Mouse (Mus musculus): ENCODE results near the gene Fkrp. TPM values are rescaled to one million over a fixed set of nuclear protein-coding genes. Genes with fewer than 3 reads are reported as not detected.

The Fkrp gene
- polyA plus RNA-seq, 1 experiment from 2014 or later: 30.5 TPM

GRCm38 (mm10) chr7:16843441-16844171 is 27.1 kb upstream of the Fkrp start:
- 2% methylated on average over 33 of the region's 33 CpGs for WGBS
- Histone ChIP-seq H3K9ac (peak overlapping the region; percentile 78), H3K4me1 (peaks cover 33% of the 10 kb centered on the region), H3K4me3 (replicated peaks) (peak overlapping the region; percentile 63), H3K27ac (peak overlapping the region; percentile 47), H3K36me3 (replicated peaks) (peaks cover 30% of the 10 kb centered on the region), H3K27me3 (0 out of 2 replicates have a peak, but pooled peaks cover 5% of the 10 kb centered on the region), H3K4me2 (peak overlapping the region; percentile 89), H3K9me3 (no peaks in the 10 kb centered on the region)
- no peak for ATAC-seq (ENCODE audit: low FRiP score)

- Histone ChIP-seq H3K9ac (peak within 1 kb of the TSS; percentile 78), H3K4me1 (peaks cover 32% of the 10 kb centered on the region), H3K9me3 (no peaks in the 10 kb centered on the region), H3K4me3 (replicated peaks) (peak within 1 kb of the TSS; percentile 63), H3K4me2 (peak within 1 kb of the TSS; percentile 89), H3K27ac (peak within 1 kb of the TSS; percentile 47), H3K36me3 (replicated peaks) (peaks cover 40% of the 10 kb centered on the region), H3K27me3 (0 out of 2 replicates have a peak, but pooled peaks cover 5% of the 10 kb centered on the region)
- under 1% methylated on average over 31 of the region's 32 CpGs for WGBS
- peak; percentile 92 for ATAC-seq (ENCODE audit: low FRiP score)
Measured at GRCm38 (mm10) chr7:16842645-16843063, 26.1 kb upstream of the Fkrp start, which contains the start of gene Prkd2. Gene Prkd2, plus strand, starts transcription at chr7:16842902.

- 0 out of 2 replicates have a peak, but pooled peaks cover 5% of the 10 kb centered on the region for H3K27me3 ChIP-seq
- peaks cover 48% of the 10 kb centered on the region for H3K36me3 ChIP-seq (replicated peaks)
- 49% methylated on average over 11 of the region's 11 CpGs for WGBS
- no peaks in the 10 kb centered on the region for H3K9me3 ChIP-seq
- H3K27ac ChIP-seq: peak overlapping the region; percentile 47
- ATAC-seq (ENCODE audit: low FRiP score): peak; percentile 2; the same call in 1 of the 2 replicates
- H3K4me3 ChIP-seq (replicated peaks): peak overlapping the region; percentile 63
- peaks cover 32% of the 10 kb centered on the region for H3K4me1 ChIP-seq
- H3K9ac ChIP-seq: peak overlapping the region; percentile 78
- H3K4me2 ChIP-seq: peak overlapping the region; percentile 89
Measured at GRCm38 (mm10) chr7:16841561-16842560, 25.3 kb upstream of the Fkrp start.

GRCm38 (mm10) chr7:16841078-16841477 is 24.5 kb upstream of the Fkrp start:
- no peak overlapping the region for H3K9ac ChIP-seq
- peaks cover 51% of the 10 kb centered on the region for H3K36me3 ChIP-seq (replicated peaks)
- no peak overlapping the region for H3K4me2 ChIP-seq
- ATAC-seq (ENCODE audit: low FRiP score): no peak
- no peak overlapping the region for H3K4me3 ChIP-seq (replicated peaks)
- 0 out of 2 replicates have a peak, but pooled peaks cover 5% of the 10 kb centered on the region for H3K27me3 ChIP-seq
- peaks cover 32% of the 10 kb centered on the region for H3K4me1 ChIP-seq
- H3K9me3 ChIP-seq: no peaks in the 10 kb centered on the region
- WGBS: 79% methylated on average over 4 of the region's 4 CpGs
- H3K27ac ChIP-seq: no peak overlapping the region

- Histone ChIP-seq H3K27me3 (0 out of 2 replicates have a peak, but pooled peaks cover 5% of the 10 kb centered on the region), H3K9ac (no peak overlapping the region)
- 93% methylated on average over 2 of the region's 2 CpGs for WGBS
Measured at GRCm38 (mm10) chr7:16840109-16840491, 23.6 kb upstream of the Fkrp start.

GRCm38 (mm10) chr7:16839427-16840108 is 23.0 kb upstream of the Fkrp start:
- Histone ChIP-seq H3K9ac (no peak overlapping the region), H3K4me3 (replicated peaks) (no peak overlapping the region), H3K27me3 (0 out of 2 replicates have a peak, but pooled peaks cover 5% of the 10 kb centered on the region), H3K9me3 (no peaks in the 10 kb centered on the region), H3K4me1 (peaks cover 19% of the 10 kb centered on the region), H3K4me2 (no peak overlapping the region), H3K36me3 (replicated peaks) (peaks cover 64% of the 10 kb centered on the region), H3K27ac (no peak overlapping the region)
- WGBS: 95% methylated on average over 12 of the region's 12 CpGs
- no peak for ATAC-seq (ENCODE audit: low FRiP score)

More at GRCm38 (mm10) chr7:16840109-16840491, 23.6 kb upstream of the Fkrp start:
- ATAC-seq (ENCODE audit: low FRiP score): no peak
- Histone ChIP-seq H3K4me1 (peaks cover 24% of the 10 kb centered on the region), H3K4me2 (no peak overlapping the region), H3K36me3 (replicated peaks) (peaks cover 59% of the 10 kb centered on the region), H3K27ac (no peak overlapping the region), H3K9me3 (no peaks in the 10 kb centered on the region), H3K4me3 (replicated peaks) (no peak overlapping the region)

- no peak for ATAC-seq (ENCODE audit: low FRiP score)
- 81% methylated on average over 6 of the region's 6 CpGs for WGBS
- no peak overlapping the region; the same call in 1 of the 2 replicates for H3K9ac ChIP-seq
Measured at GRCm38 (mm10) chr7:16838804-16839426, 22.4 kb upstream of the Fkrp start.

GRCm38 (mm10) chr7:16837916-16838803 is 21.6 kb upstream of the Fkrp start:
- ATAC-seq (ENCODE audit: low FRiP score): no peak
- peaks cover 78% of the 10 kb centered on the region for H3K36me3 ChIP-seq (replicated peaks)
- no peaks in the 10 kb centered on the region for H3K27me3 ChIP-seq

More at GRCm38 (mm10) chr7:16838804-16839426, 22.4 kb upstream of the Fkrp start:
- no peak overlapping the region for H3K4me3 ChIP-seq (replicated peaks)
- 0 out of 2 replicates have a peak, but pooled peaks cover 2% of the 10 kb centered on the region for H3K27me3 ChIP-seq
- peaks cover 71% of the 10 kb centered on the region for H3K36me3 ChIP-seq (replicated peaks)
- H3K9me3 ChIP-seq: no peaks in the 10 kb centered on the region
- H3K27ac ChIP-seq: no peak overlapping the region
- no peak overlapping the region for H3K4me2 ChIP-seq
- peaks cover 12% of the 10 kb centered on the region for H3K4me1 ChIP-seq

GRCm38 (mm10) chr7:16830449-16830848 is 13.9 kb upstream of the Fkrp start:
- ATAC-seq (ENCODE audit: low FRiP score): no peak
- no peak overlapping the region for H3K4me2 ChIP-seq
- H3K4me1 ChIP-seq: no peaks in the 10 kb centered on the region
- no peak overlapping the region for H3K27ac ChIP-seq
- no peaks in the 10 kb centered on the region for H3K9me3 ChIP-seq
- H3K4me3 ChIP-seq (replicated peaks): no peak overlapping the region
- peaks cover 100% of the 10 kb centered on the region for H3K36me3 ChIP-seq (replicated peaks)
- WGBS: 88% methylated on average over 9 of the region's 9 CpGs
- no peak overlapping the region for H3K9ac ChIP-seq
- H3K27me3 ChIP-seq: no peaks in the 10 kb centered on the region

More at GRCm38 (mm10) chr7:16837916-16838803, 21.6 kb upstream of the Fkrp start:
- no peak overlapping the region for H3K4me3 ChIP-seq (replicated peaks)
- H3K4me2 ChIP-seq: no peak overlapping the region
- H3K9ac ChIP-seq: no peak overlapping the region
- H3K9me3 ChIP-seq: no peaks in the 10 kb centered on the region
- peaks cover 5% of the 10 kb centered on the region; the same call in 1 of the 2 replicates for H3K4me1 ChIP-seq
- no peak overlapping the region for H3K27ac ChIP-seq
- WGBS: 92% methylated on average over 18 of the region's 18 CpGs

- Histone ChIP-seq H3K4me3 (replicated peaks) (no peak overlapping the region), H3K27me3 (no peaks in the 10 kb centered on the region), H3K4me1 (0 out of 2 replicates have a peak, but pooled peaks cover 2% of the 10 kb centered on the region), H3K9ac (no peak overlapping the region), H3K9me3 (no peaks in the 10 kb centered on the region), H3K4me2 (no peak overlapping the region), H3K27ac (no peak overlapping the region), H3K36me3 (replicated peaks) (peaks cover 98% of the 10 kb centered on the region)
- ATAC-seq (ENCODE audit: low FRiP score): no peak
- WGBS: 90% methylated on average over 4 of the region's 4 CpGs
Measured at GRCm38 (mm10) chr7:16827274-16827673, 10.7 kb upstream of the Fkrp start.

Data from forebrain, embryonic 12.5 days (tissue).